Mouse (Mus musculus) lung, postnatal 0 days (tissue): ENCODE measurements around the gene Gm49378. TPM values are rescaled to one million over a fixed set of nuclear protein-coding genes. Genes with fewer than 3 reads are reported as not detected.

Experiments used
- ATAC-seq: fragments of 200-750 bp; cut with Nextera tagmentation; 2 replicates; pipeline ENCODE4 v1.8.0; 2017; ENCODE audit warnings: moderate library complexity
- DNase-seq: peaks from one replicate; pipeline ENCODE4 v3.0.0-alpha.2; 2016; ENCODE audit warnings: low spot score
- H3K27ac ChIP-seq: fragments of 300-500 bp; sonication (generic); 2 replicates; pipeline ENCODE4 v1.5.1; 2014; ENCODE audit warnings: antibody characterized with exemption, mild to moderate bottlenecking, low read length, mixed read lengths
- H3K27me3 ChIP-seq: fragments of 300-500 bp; sonication (generic); replicated peaks from 2 replicates; pipeline ENCODE4 v1.6.1; 2014; ENCODE audit warnings: low read length, mixed read lengths; ENCODE audit not compliant: insufficient read depth
- H3K36me3 ChIP-seq: fragments of 300-500 bp; sonication (generic); 2 replicates; pipeline ENCODE4 v1.6.1; 2014; ENCODE audit warnings: low read length, mixed read lengths; ENCODE audit not compliant: insufficient read depth
- H3K4me1 ChIP-seq: fragments of 300-500 bp; sonication (generic); 2 replicates; pipeline ENCODE4 v1.6.1; 2014; ENCODE audit warnings: antibody characterized with exemption, low read depth, low read length, mixed read lengths; ENCODE audit not compliant: insufficient read depth
- H3K4me2 ChIP-seq: fragments of 300-500 bp; sonication (generic); replicated peaks from 2 replicates; pipeline ENCODE4 v1.6.1; 2014; ENCODE audit warnings: low read depth, mild to moderate bottlenecking, low read length, moderate library complexity, mixed read lengths
- H3K4me3 ChIP-seq: fragments of 300-500 bp; sonication (generic); 2 replicates; pipeline ENCODE4 v1.5.1; 2014; ENCODE audit warnings: low read depth, low read length
- H3K9ac ChIP-seq: fragments of 300-500 bp; sonication (generic); replicated peaks from 2 replicates; pipeline ENCODE4 v1.6.1; 2014; ENCODE audit warnings: low read depth, mild to moderate bottlenecking
- H3K9me3 ChIP-seq: fragments of 300-500 bp; sonication (generic); 2 replicates; pipeline ENCODE4 v1.6.1; 2016; ENCODE audit warnings: low read length, mixed read lengths
- CTCF ChIP-seq: IDR thresholded peaks from 2 replicates; pipeline ENCODE4 v1.5.1; 2016; ENCODE audit warnings: antibody characterized with exemption, mild to moderate bottlenecking
- EP300 ChIP-seq: IDR thresholded peaks from 2 replicates; pipeline ENCODE4 v1.6.1; 2016; ENCODE audit warnings: antibody characterized with exemption, mild to moderate bottlenecking, control low read depth
- WGBS: fragments of 180-500 bp; shearing (Covaris S2); extraction: QIAGEN DNeasy Blood & Tissue Kit; methylation state at CpG from one replicate; pipeline ENCODE4 v1.1.7; 2014; 5-methylcytosine and 5-hydroxymethylcytosine counted together
- polyA plus RNA-seq: library from polyadenylated mRNA; unstranded; fragments of >200 nt; fragmentation: Nextera tagmentation; extraction: Ambion mirVana; gene quantifications from 2 replicates; pipeline ENCODE4 v1.2.1, GENCODE M21; 2015

Gene Gm49378
- polyA plus RNA-seq, 1 experiment from 2014 or later: 1.2 TPM

- no peaks in the 10 kb centered on the region for H3K36me3 ChIP-seq
- H3K9me3 ChIP-seq: no peaks in the 10 kb centered on the region
- 23% methylated on average over 22 of the region's 22 CpGs for WGBS
- H3K4me2 ChIP-seq: peak overlapping the region; percentile 48
- H3K27ac ChIP-seq: no peak overlapping the region
- no peaks in the 10 kb centered on the region for H3K27me3 ChIP-seq
- H3K4me3 ChIP-seq: peak overlapping the region; percentile 17; the same call in 1 of the 2 replicates
- ATAC-seq (no peak), DNase-seq (no peak)
- H3K4me1 ChIP-seq: no peaks in the 10 kb centered on the region; the same call in 1 of the 2 replicates
- TF ChIP-seq CTCF (no peak), EP300 (no peak)
- no peak overlapping the region for H3K9ac ChIP-seq
Observed at GRCm38 (mm10) chr14:55618486-55619195, 19.1 kb downstream of the Gm49378 start.

GRCm38 (mm10) chr14:55617822-55618221 is 19.9 kb downstream of the Gm49378 start, which contains the start of gene Rec8:
Rec8 (plus strand) TSS chr14:55618037.
- ATAC-seq (peak; percentile 91), DNase-seq (peak; percentile 87)
- Histone ChIP-seq H3K9ac (no peak within 1 kb of the TSS), H3K9me3 (no peaks in the 10 kb centered on the region), H3K36me3 (no peaks in the 10 kb centered on the region), H3K27ac (no peak within 1 kb of the TSS), H3K4me2 (peak within 1 kb of the TSS; percentile 48), H3K4me3 (peak within 1 kb of the TSS; percentile 17; the same call in 1 of the 2 replicates), H3K27me3 (no peaks in the 10 kb centered on the region), H3K4me1 (no peaks in the 10 kb centered on the region; the same call in 1 of the 2 replicates)
- TF ChIP-seq EP300: no peak
- TF ChIP-seq CTCF: peak; percentile 53
- 15% methylated on average over 21 of the region's 21 CpGs for WGBS

GRCm38 (mm10) chr14:55616844-55617243 is 20.9 kb downstream of the Gm49378 start:
- WGBS: 72% methylated on average over 2 of the region's 2 CpGs
- no peaks in the 10 kb centered on the region for H3K9me3 ChIP-seq
- H3K36me3 ChIP-seq: no peaks in the 10 kb centered on the region
- H3K27me3 ChIP-seq: no peaks in the 10 kb centered on the region
- TF ChIP-seq CTCF (no peak), EP300 (no peak)
- no peak overlapping the region for H3K27ac ChIP-seq
- ATAC-seq (no peak), DNase-seq (no peak)
- no peak overlapping the region for H3K4me2 ChIP-seq
- no peaks in the 10 kb centered on the region; the same call in 1 of the 2 replicates for H3K4me1 ChIP-seq
- no peak overlapping the region for H3K4me3 ChIP-seq
- H3K9ac ChIP-seq: no peak overlapping the region

GRCm38 (mm10) chr14:55615876-55616275 is 21.8 kb downstream of the Gm49378 start:
- no peaks in the 10 kb centered on the region for H3K9me3 ChIP-seq
- H3K27ac ChIP-seq: no peak overlapping the region
- no peak overlapping the region for H3K9ac ChIP-seq
- no peaks in the 10 kb centered on the region; the same call in 1 of the 2 replicates for H3K4me1 ChIP-seq
- 49% methylated on average over 2 of the region's 2 CpGs for WGBS
- no peak overlapping the region for H3K4me2 ChIP-seq
- ATAC-seq (no peak), DNase-seq (peak; percentile 61)
- H3K27me3 ChIP-seq: no peaks in the 10 kb centered on the region
- no peaks in the 10 kb centered on the region for H3K36me3 ChIP-seq
- no peak overlapping the region for H3K4me3 ChIP-seq
- no peak for TF ChIP-seq CTCF
- TF ChIP-seq EP300: no peak

GRCm38 (mm10) chr14:55614565-55615178 is 23.0 kb downstream of the Gm49378 start:
- WGBS: 64% methylated on average over 7 of the region's 7 CpGs
- H3K27me3 ChIP-seq: no peaks in the 10 kb centered on the region
- ATAC-seq (peak; percentile 70), DNase-seq (peak; percentile 64)
- no peak for TF ChIP-seq CTCF
- TF ChIP-seq EP300: peak; percentile 94
- no peak overlapping the region for H3K4me3 ChIP-seq
- peak overlapping the region; percentile 44; the same call in 1 of the 2 replicates for H3K27ac ChIP-seq
- peaks cover 2% of the 10 kb centered on the region; the same call in 1 of the 2 replicates for H3K36me3 ChIP-seq
- H3K9ac ChIP-seq: no peak overlapping the region
- no peaks in the 10 kb centered on the region; the same call in 1 of the 2 replicates for H3K4me1 ChIP-seq
- no peak overlapping the region for H3K4me2 ChIP-seq
- no peaks in the 10 kb centered on the region for H3K9me3 ChIP-seq

- Histone ChIP-seq H3K4me3 (no peak overlapping the region), H3K27me3 (no peaks in the 10 kb centered on the region), H3K4me1 (no peaks in the 10 kb centered on the region; the same call in 1 of the 2 replicates), H3K9ac (no peak overlapping the region), H3K9me3 (no peaks in the 10 kb centered on the region), H3K4me2 (no peak overlapping the region), H3K36me3 (peaks cover 15% of the 10 kb centered on the region), H3K27ac (no peak overlapping the region)
- DNase-seq (no peak), ATAC-seq (no peak)
- TF ChIP-seq EP300: no peak
- 43% methylated on average over 6 of the region's 6 CpGs for WGBS
Observed at GRCm38 (mm10) chr14:55613346-55613745, 24.3 kb downstream of the Gm49378 start.
